Mouse (Mus musculus) testis, adult 2 months (tissue): ENCODE measurements around the gene Ablim2.

ENCODE experiments used
- CTCF ChIP-seq: fragments of 200-500 bp; IDR thresholded peaks from 2 replicates; pipeline ENCODE4 v1.5.1; 2012; ENCODE audit warnings: low read depth, mild to moderate bottlenecking, inconsistent platforms, low read length, moderate library complexity; ENCODE audit not compliant: control insufficient read depth, insufficient read depth, insufficient replicate concordance
- POLR2A ChIP-seq: fragments of 200-500 bp; IDR thresholded peaks from 2 replicates; pipeline ENCODE4 v1.6.1; 2012; ENCODE audit warnings: low read depth, mild to moderate bottlenecking, inconsistent platforms, low read length, moderate library complexity; ENCODE audit not compliant: control insufficient read depth

DNA sequence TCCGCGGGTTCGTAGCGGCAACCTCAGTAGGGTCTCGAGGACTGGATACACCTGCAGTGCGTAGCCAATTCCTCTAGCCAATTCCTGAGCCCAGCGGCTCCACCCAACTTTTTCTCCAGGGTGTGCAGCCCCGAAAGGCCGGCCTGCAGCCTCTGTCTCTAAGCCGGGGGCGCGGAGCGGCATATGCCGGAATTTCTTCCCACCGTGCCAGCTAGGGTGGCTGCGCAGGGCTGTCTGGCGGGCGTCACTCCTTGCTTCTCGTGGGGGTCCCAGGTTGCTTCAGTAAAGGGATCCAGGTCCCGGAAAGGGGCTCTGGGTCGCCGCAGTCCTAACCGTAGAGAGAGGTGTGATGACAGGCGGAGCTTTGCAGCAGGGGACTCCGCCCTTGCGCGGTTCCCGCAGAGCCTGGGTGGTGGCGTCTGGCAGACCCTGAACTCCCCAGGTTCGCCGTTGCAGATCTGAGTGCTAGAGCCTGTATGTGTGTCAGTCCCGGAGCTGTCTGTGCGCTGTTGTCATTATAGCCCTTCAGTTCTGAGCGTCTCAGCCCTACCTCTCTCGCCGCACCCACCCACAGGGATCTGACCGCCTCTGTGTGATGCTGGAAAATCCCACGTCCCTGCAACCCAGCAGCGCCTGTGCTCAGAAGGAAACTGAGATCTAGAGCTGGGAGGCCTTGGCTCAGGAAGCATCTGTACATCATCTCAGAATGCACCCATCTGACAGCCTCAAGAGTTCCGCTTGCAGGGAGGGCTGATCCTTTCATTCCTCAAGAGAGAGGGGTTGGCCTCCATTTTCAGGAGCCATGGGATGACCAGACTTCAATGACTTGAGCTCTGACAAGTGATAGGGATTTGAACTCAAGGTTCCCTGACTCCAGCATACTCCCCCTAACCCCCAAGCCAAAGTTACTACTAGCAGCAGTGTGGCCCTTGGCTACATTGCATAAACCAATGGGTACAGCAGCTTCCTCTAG lies 687 bp downstream of the Ablim2 start:
- TF ChIP-seq CTCF (no peak), POLR2A (no peak)
